Mouse (Mus musculus) MEL (cell line): Measurements from ENCODE around the gene Zic4. TPM values are rescaled to one million over a fixed set of nuclear protein-coding genes. Genes with fewer than 3 reads are reported as not detected.

Experiments used
- DNase-seq: peaks from one replicate; pipeline ENCODE4 v3.0.0; 2011; ENCODE audit warnings: low read depth, low spot score
- H3K27ac ChIP-seq: 2 replicates; pipeline ENCODE4 v1.5.1; 2012; ENCODE audit warnings: low read depth, mild to moderate bottlenecking, control low read depth, low read length, moderate library complexity; ENCODE audit not compliant: control insufficient read depth
- H3K27me3 ChIP-seq, 2 experiments: fragments of 150-350 bp in 1 of 2; sonication (generic) in 1 of 2; 2 replicates each; pipeline ENCODE4 v1.6.1; 2012; ENCODE audit warnings: low read length in 2 of 2, mild to moderate bottlenecking in 2 of 2, improper control_type of control experiment in 1 of 2, moderate library complexity in 1 of 2; ENCODE audit not compliant: insufficient read depth in 2 of 2, control insufficient read depth in 1 of 2
- H3K36me3 ChIP-seq, 2 experiments: 2 replicates each; pipeline ENCODE4 v1.6.1; 2012 to 2014; ENCODE audit warnings: low read length in 2 of 2, improper control_type of control experiment in 1 of 2, inconsistent platforms in 1 of 2, mild to moderate bottlenecking in 1 of 2; ENCODE audit not compliant: insufficient read depth in 2 of 2, control insufficient read depth in 1 of 2
- H3K4me1 ChIP-seq, 2 experiments: fragments of 150-350 bp in 1 of 2; sonication (generic) in 1 of 2; 2 replicates each; pipeline ENCODE4 v1.6.1; 2012; ENCODE audit warnings: low read length in 2 of 2, improper control_type of control experiment in 1 of 2, mild to moderate bottlenecking in 1 of 2; ENCODE audit not compliant: insufficient read depth in 2 of 2, control insufficient read depth in 1 of 2
- H3K4me3 ChIP-seq, 2 experiments: fragments of 150-350 bp in 1 of 2; sonication (generic) in 1 of 2; 2 replicates each; pipeline ENCODE4 v1.5.1; 2012; ENCODE audit warnings: low read depth in 2 of 2, low read length in 2 of 2, mild to moderate bottlenecking in 2 of 2, moderate library complexity in 2 of 2, control low read depth in 1 of 2, improper control_type of control experiment in 1 of 2; ENCODE audit not compliant: control insufficient read depth in 1 of 2, insufficient read depth in 1 of 2
- H3K79me2 ChIP-seq: 2 replicates; pipeline ENCODE4 v1.6.1; 2012; ENCODE audit warnings: mild to moderate bottlenecking, low read length, moderate library complexity; ENCODE audit not compliant: control insufficient read depth, poor library complexity, insufficient read depth
- H3K9ac ChIP-seq: 2 replicates; pipeline ENCODE4 v1.6.1; 2012; ENCODE audit warnings: low read depth, mild to moderate bottlenecking, control low read depth, low read length, moderate library complexity; ENCODE audit not compliant: control insufficient read depth, poor library complexity, severe bottlenecking
- H3K9me3 ChIP-seq: fragments of 150-350 bp; sonication (generic); replicated peaks from 2 replicates; pipeline ENCODE4 v1.6.1; 2012; ENCODE audit warnings: mild to moderate bottlenecking, low read length, improper control_type of control experiment, moderate library complexity; ENCODE audit not compliant: insufficient read depth
- BHLHE40 ChIP-seq: IDR thresholded peaks from 2 replicates; pipeline ENCODE4 v1.6.1; 2012; ENCODE audit warnings: low read depth, mild to moderate bottlenecking, inconsistent platforms, low read length, improper control_type of control experiment, borderline replicate concordance
- CHD2 ChIP-seq: IDR thresholded peaks from 2 replicates; pipeline ENCODE4 v1.6.1; 2011; ENCODE audit warnings: low read length, improper control_type of control experiment
- CTCF ChIP-seq, 3 experiments: IDR thresholded peaks in 2 of 3; conservative IDR thresholded peaks in 1 of 3; 2 replicates each; pipeline ENCODE4 v1.5.1; 2011 to 2012; ENCODE audit warnings: low read length in 3 of 3, low read depth in 2 of 3, mild to moderate bottlenecking in 2 of 3, improper control_type of control experiment in 1 of 3, inconsistent platforms in 1 of 3, mixed read lengths in 1 of 3, moderate library complexity in 1 of 3; ENCODE audit not compliant: control insufficient read depth in 1 of 3, insufficient read depth in 1 of 3, poor library complexity in 1 of 3, severe bottlenecking in 1 of 3
- E2F4 ChIP-seq: IDR thresholded peaks from 2 replicates; pipeline ENCODE4 v1.6.1; 2011; ENCODE audit warnings: low read depth, low read length, improper control_type of control experiment, borderline replicate concordance
- ETS1 ChIP-seq: IDR thresholded peaks from 2 replicates; pipeline ENCODE4 v1.6.1; 2012; ENCODE audit warnings: low read depth, mild to moderate bottlenecking, inconsistent platforms, low read length, improper control_type of control experiment, moderate library complexity
- JUND ChIP-seq: IDR thresholded peaks from 2 replicates; pipeline ENCODE4 v1.6.1; 2011; ENCODE audit warnings: low read depth, mild to moderate bottlenecking, improper control_type of control experiment, low read length
- MAX ChIP-seq: IDR thresholded peaks from 2 replicates; pipeline ENCODE4 v1.6.1; 2011; ENCODE audit warnings: low read length, improper control_type of control experiment
- MEF2A ChIP-seq: IDR thresholded peaks from 2 replicates; pipeline ENCODE4 v1.6.1; 2014; ENCODE audit warnings: low read depth, mild to moderate bottlenecking, inconsistent platforms, low read length, improper control_type of control experiment; ENCODE audit not compliant: poor library complexity, insufficient replicate concordance, severe bottlenecking; ENCODE audit errors: extremely low read depth
- MYB ChIP-seq: IDR thresholded peaks from 2 replicates; pipeline ENCODE4 v1.6.1; 2011; ENCODE audit warnings: mild to moderate bottlenecking, low read depth, low read length, improper control_type of control experiment
- MYC ChIP-seq: IDR thresholded peaks from 2 replicates; pipeline ENCODE4 v1.6.1; 2011; ENCODE audit warnings: low read depth, mild to moderate bottlenecking, low read length, improper control_type of control experiment, moderate library complexity
- NELFE ChIP-seq: IDR thresholded peaks from 2 replicates; pipeline ENCODE4 v1.6.1; 2011; ENCODE audit warnings: low read depth, low read length, improper control_type of control experiment
- POLR2A ChIP-seq, 2 experiments: IDR thresholded peaks; 2 replicates each; pipeline ENCODE4 v1.6.1; 2011 to 2012; ENCODE audit warnings: low read length in 2 of 2, mild to moderate bottlenecking in 2 of 2, control low read depth in 1 of 2, improper control_type of control experiment in 1 of 2, low read depth in 1 of 2, moderate library complexity in 1 of 2; ENCODE audit not compliant: control insufficient read depth in 1 of 2, insufficient read depth in 1 of 2, poor library complexity in 1 of 2
- RAD21 ChIP-seq: IDR thresholded peaks from 2 replicates; pipeline ENCODE4 v1.6.1; 2011; ENCODE audit warnings: mild to moderate bottlenecking, low read depth, low read length, improper control_type of control experiment
- RCOR1 ChIP-seq: IDR thresholded peaks from 2 replicates; pipeline ENCODE4 v1.6.1; 2012; ENCODE audit warnings: low read depth, mild to moderate bottlenecking, inconsistent platforms, low read length, improper control_type of control experiment
- SIN3A ChIP-seq: IDR thresholded peaks from 2 replicates; pipeline ENCODE4 v1.6.1; 2012; ENCODE audit warnings: low read length, improper control_type of control experiment, inconsistent platforms
- SMC3 ChIP-seq: IDR thresholded peaks from 2 replicates; pipeline ENCODE4 v1.6.1; 2011; ENCODE audit warnings: low read depth, low read length, improper control_type of control experiment
- ZC3H11A ChIP-seq: IDR thresholded peaks from 2 replicates; pipeline ENCODE4 v1.6.1; 2012; ENCODE audit warnings: low read depth, mild to moderate bottlenecking, inconsistent platforms, low read length, improper control_type of control experiment
- polyA plus RNA-seq, 2 experiments: library from polyadenylated mRNA; stranded (reverse) in 1 of 2; unstranded in 1 of 2; fragments of >175 nt in 1 of 2; fragments of >200 nt in 1 of 2; gene quantifications; 2 replicates each; pipeline versions ENCODE4 v1.2.1 to v1.2.4; 2012; ENCODE audit warnings: low replicate concordance in 2 of 2, low read depth in 1 of 2; ENCODE audit not compliant: insufficient read length in 2 of 2, insufficient read depth in 1 of 2, missing spikeins in 1 of 2
- total RNA-seq: library from RNA; depleted of rRNA; stranded (reverse); fragments of 300-350 nt; gene quantifications from 2 replicates; pipeline ENCODE4 v1.2.3, GENCODE M21; 2012

The Zic4 gene
- total and polyA plus RNA-seq, 3 experiments: not detected

DNA sequence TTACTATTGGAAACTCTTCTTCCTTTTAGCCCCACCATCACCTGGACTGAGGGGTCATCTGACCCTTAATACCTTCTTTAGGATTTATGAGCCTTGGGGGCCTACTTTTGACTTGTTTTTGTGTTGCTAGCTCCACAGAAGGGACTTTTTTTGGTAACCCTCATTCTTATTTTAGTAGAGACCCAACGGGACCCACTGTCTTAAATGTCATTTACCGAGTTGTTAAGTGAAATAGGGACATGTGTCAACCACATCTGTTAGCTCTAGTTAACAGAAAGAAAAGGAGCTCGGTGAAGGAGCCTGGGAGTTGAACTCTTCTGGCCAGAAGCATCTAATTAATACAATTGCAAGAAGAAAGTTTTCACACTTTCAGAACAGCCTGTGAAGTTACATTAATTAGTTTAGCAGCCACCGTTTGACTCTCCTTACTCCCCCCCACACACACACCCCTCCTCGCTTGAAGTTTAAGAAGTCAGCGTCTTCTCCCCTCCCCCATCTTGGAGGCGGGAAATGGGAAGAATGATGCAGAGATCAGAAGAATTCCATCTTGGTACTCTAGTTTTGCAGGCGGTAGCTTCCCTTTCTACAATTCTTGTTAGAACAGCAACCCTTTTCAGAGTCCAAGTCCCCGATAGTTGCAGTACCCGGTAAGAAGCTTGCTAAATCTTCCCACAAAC is 17.7 kb downstream of the Zic4 start:
- no peaks in the 10 kb centered on the region for H3K79me2 ChIP-seq
- no peak for DNase-seq
- H3K4me3 ChIP-seq: no peak overlapping the region
- no peak for TF ChIP-seq ETS1
- no peak for TF ChIP-seq ZC3H11A
- TF ChIP-seq POLR2A (IDR thresholded peaks at IDR 0.05; ENCODE audit: control insufficient read depth in 1 of 2, insufficient read depth in 1 of 2, low read depth in 1 of 2, low read length in 2 of 2, poor library complexity in 1 of 2): no peak
- no peak for TF ChIP-seq JUND
- no peak for TF ChIP-seq CTCF (IDR thresholded peaks at IDR 0.05 in 2 of 3, conservative IDR thresholded peaks at IDR 0.05 in 1 of 3; ENCODE audit: control insufficient read depth in 1 of 3, insufficient read depth in 1 of 3, low read depth in 2 of 3, low read length in 3 of 3, poor library complexity in 1 of 3, severe bottlenecking in 1 of 3)
- TF ChIP-seq E2F4: no peak
- no peak for TF ChIP-seq SIN3A
- no peak for TF ChIP-seq MAX
- TF ChIP-seq, all 39 proteins: peak for 0
- no peaks in the 10 kb centered on the region for H3K9me3 ChIP-seq
- H3K27me3 ChIP-seq: no peaks in the 10 kb centered on the region
- no peak overlapping the region for H3K27ac ChIP-seq
- no peak overlapping the region for H3K9ac ChIP-seq
- H3K4me1 ChIP-seq: no peaks in the 10 kb centered on the region
- H3K36me3 ChIP-seq: no peaks in the 10 kb centered on the region

GRCm38 (mm10) chr9:91380458-91380914 is 18.3 kb downstream of the Zic4 start:
- no peak overlapping the region for H3K27ac ChIP-seq
- no peak overlapping the region for H3K9ac ChIP-seq
- no peaks in the 10 kb centered on the region for H3K27me3 ChIP-seq
- no peaks in the 10 kb centered on the region for H3K9me3 ChIP-seq
- TF ChIP-seq MEF2A (no peak), SMC3 (no peak), MYB (no peak), MYC (no peak), CHD2 (no peak), RCOR1 (no peak), NELFE (no peak), RAD21 (no peak), BHLHE40 (no peak), ETS1 (no peak), POLR2A (IDR thresholded peaks at IDR 0.05; ENCODE audit: control insufficient read depth in 1 of 2, insufficient read depth in 1 of 2, low read depth in 1 of 2, low read length in 2 of 2, poor library complexity in 1 of 2) (no peak)
- H3K4me1 ChIP-seq: no peaks in the 10 kb centered on the region
- no peak for DNase-seq
- H3K36me3 ChIP-seq: no peaks in the 10 kb centered on the region
- no peak overlapping the region for H3K4me3 ChIP-seq
- no peaks in the 10 kb centered on the region for H3K79me2 ChIP-seq
